Mouse (Mus musculus): ENCODE measurements at regions not wholly inside any gene's neighbourhood (a gene's known extent, or its start where the extent isn't known, plus 50 kb on each side); places are given as distances from the start of the nearest gene placed in this dataset.

DNA sequence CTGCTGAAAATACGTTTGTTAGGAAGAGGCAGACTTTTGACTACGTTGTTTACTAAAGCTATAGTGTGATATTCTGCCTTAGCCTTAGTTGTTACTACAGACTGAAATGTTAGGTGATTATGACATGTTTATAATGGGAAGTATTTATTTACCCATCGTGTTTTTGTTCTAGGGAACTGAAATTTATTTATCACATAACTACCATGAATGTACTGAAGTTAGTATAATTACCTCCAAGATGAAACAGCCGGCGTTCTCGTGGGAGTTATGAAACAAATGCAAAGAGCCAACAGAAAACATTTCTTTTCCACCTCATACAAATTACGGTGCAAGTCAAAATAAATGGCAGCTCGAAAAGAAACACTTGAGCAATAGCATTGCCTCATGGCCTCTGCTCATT lies 155.8 kb upstream of the Dynlrb2 start:
- no peak for TF ChIP-seq ZC3H11A (IDR thresholded peaks at IDR 0.05; ENCODE audit: borderline replicate concordance, low read depth, low read length)
- no peak for TF ChIP-seq ZNF384 (IDR thresholded peaks at IDR 0.05; ENCODE audit: low read depth, low read length)
- TF ChIP-seq HCFC1 (IDR thresholded peaks at IDR 0.05; ENCODE audit: borderline replicate concordance, insufficient read depth, low read length): no peak

All from ES-E14 (cell line).